Mouse (Mus musculus) fat pad, adult 2 months (tissue): ENCODE results near the gene Gm10057.
"Not testable (repeated sequence)": the region's sequence is repeated elsewhere in the genome, so short reads cannot be mapped to it uniquely, and the experiment has no call there.

ENCODE experiments used
- DNase-seq: peaks from one replicate; pipeline ENCODE4 v3.0.0-alpha.2; 2011; ENCODE audit warnings: low read depth, low spot score; ENCODE audit errors: extremely low read depth

Gene Gm10057

DNA sequence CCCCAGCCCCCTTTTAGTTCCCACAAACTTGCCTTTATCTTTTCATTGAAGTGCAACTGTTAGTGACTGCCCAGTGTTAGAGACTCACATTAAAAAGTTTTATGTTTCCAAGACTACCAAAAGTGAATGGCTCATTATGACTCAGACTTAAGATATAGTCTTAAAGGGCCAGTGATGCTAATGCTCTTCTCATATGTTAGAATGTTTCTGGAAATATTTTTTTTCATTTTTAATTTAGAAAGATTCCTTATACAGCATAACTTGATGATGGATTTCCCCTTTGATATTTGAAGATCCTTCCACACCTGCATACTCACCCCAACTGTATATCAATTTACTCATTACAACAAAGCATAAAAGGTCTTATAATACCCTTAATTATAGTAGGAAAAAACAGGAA lies at the start of gene Gm10057:
Gm10057 (minus strand) TSS at position 101 of the 400 bp plus-strand sequence.
- not testable (repeated sequence) for DNase-seq

DNA sequence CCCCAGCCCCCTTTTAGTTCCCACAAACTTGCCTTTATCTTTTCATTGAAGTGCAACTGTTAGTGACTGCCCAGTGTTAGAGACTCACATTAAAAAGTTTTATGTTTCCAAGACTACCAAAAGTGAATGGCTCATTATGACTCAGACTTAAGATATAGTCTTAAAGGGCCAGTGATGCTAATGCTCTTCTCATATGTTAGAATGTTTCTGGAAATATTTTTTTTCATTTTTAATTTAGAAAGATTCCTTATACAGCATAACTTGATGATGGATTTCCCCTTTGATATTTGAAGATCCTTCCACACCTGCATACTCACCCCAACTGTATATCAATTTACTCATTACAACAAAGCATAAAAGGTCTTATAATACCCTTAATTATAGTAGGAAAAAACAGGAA lies 21.1 kb downstream of the Gm10057 start, which contains the start of gene 4921511M17Rik:
4921511M17Rik (minus strand) TSS at position 101 of the 400 bp plus-strand sequence.
- DNase-seq = not testable (repeated sequence)

DNA sequence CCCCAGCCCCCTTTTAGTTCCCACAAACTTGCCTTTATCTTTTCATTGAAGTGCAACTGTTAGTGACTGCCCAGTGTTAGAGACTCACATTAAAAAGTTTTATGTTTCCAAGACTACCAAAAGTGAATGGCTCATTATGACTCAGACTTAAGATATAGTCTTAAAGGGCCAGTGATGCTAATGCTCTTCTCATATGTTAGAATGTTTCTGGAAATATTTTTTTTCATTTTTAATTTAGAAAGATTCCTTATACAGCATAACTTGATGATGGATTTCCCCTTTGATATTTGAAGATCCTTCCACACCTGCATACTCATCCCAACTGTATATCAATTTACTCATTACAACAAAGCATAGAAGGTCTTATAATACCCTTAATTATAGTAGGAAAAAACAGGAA lies 42.3 kb downstream of the Gm10057 start, which contains the start of gene Samt1:
Samt1 (minus strand) TSS at position 101 of the 400 bp plus-strand sequence.
- not testable (repeated sequence) for DNase-seq
